8 mouse cellular contexts compared by ENCODE assay signal in genomic region chr9:64810822-64811537, GRCm38 (mm10). TPM values are rescaled to one million over a fixed set of nuclear protein-coding genes. Genes with fewer than 3 reads are reported as not detected.
DNase-seq lines count a peak whose midpoint lies in the region; ATAC-seq and TF ChIP-seq lines count a peak whose summit lies in the region.

Gene Dennd4a, plus strand, starts transcription at chr9:64811340.

- peak; percentile 98 for DNase-seq in CH12.LX (ENCODE audit: extremely low read depth)
- DNase-seq in c-Kit-positive CD71-positive TER-119-negative erythroid progenitor cells, embryonic 14.5 days (ENCODE audit: low read depth): peak; percentile 96
- DNase-seq in forebrain, embryonic 11.5 days (ENCODE audit: low spot score): peak; percentile 99
- peak; percentile 98 for DNase-seq in kidney, postnatal 36 days
- peak; percentile 98 for DNase-seq in telencephalon, adult 2 months (ENCODE audit: low read depth, low spot score)

- TF ChIP-seq RAD21 in CH12.LX (IDR thresholded peaks at IDR 0.05; ENCODE audit: low read depth, low read length): no peak; the same call in 1 of the 2 replicates

- peaks cover 10 to 69% of the 10 kb centered on the region in 2 experiments for H3K4me1 ChIP-seq in CH12.LX (ENCODE audit: control insufficient read depth in 1 of 2, insufficient read depth in 2 of 2)
- peaks cover 3% of the 10 kb centered on the region; the same call in 1 of the 2 replicates for H3K4me1 ChIP-seq in forebrain, embryonic 11.5 days (replicated peaks; ENCODE audit: control insufficient read depth, insufficient read depth, low read length)
- H3K4me1 ChIP-seq in heart, embryonic 16.5 days (ENCODE audit: control insufficient read depth, insufficient read depth, low read length): 0 out of 2 replicates have a peak, but pooled peaks cover 2% of the 10 kb centered on the region
- peaks cover 71% of the 10 kb centered on the region for H3K4me1 ChIP-seq in liver, embryonic 15.5 days (replicated peaks)
- peaks cover 9% of the 10 kb centered on the region; the same call in 1 of the 2 replicates for H3K4me1 ChIP-seq in neural tube, embryonic 12.5 days

- no peak for TF ChIP-seq CTCF in CH12.LX (conservative IDR thresholded peaks at IDR 0.05 in 1 of 2, IDR thresholded peaks at IDR 0.05 in 1 of 2; ENCODE audit: low read depth in 2 of 2, low read length in 2 of 2)

- H3K9ac ChIP-seq in CH12.LX (ENCODE audit: insufficient read depth, low read depth): peak within 1 kb of the TSS; percentile 91
- peak within 1 kb of the TSS; percentile 72 for H3K9ac ChIP-seq in forebrain, embryonic 11.5 days (ENCODE audit: low read length)
- peak within 1 kb of the TSS; percentile 80 for H3K9ac ChIP-seq in heart, embryonic 16.5 days (ENCODE audit: low read length)
- H3K9ac ChIP-seq in liver, embryonic 15.5 days: peak within 1 kb of the TSS; percentile 96
- H3K9ac ChIP-seq in neural tube, embryonic 12.5 days: peak within 1 kb of the TSS; percentile 87

- TF ChIP-seq POLR2A in CH12.LX (IDR thresholded peaks at IDR 0.05; ENCODE audit: low read depth, low read length): peak; percentile 74

- peak within 1 kb of the TSS; percentile 84 to 92 (median 86) for H3K4me3 ChIP-seq in CH12.LX (replicated peaks in 1 of 3; ENCODE audit: low read depth in 2 of 3, low read length in 2 of 3, poor library complexity in 1 of 3)
- peak within 1 kb of the TSS; percentile 78 for H3K4me3 ChIP-seq in forebrain, embryonic 11.5 days (ENCODE audit: low read depth, low read length)
- peak within 1 kb of the TSS; percentile 87 for H3K4me3 ChIP-seq in heart, embryonic 16.5 days (ENCODE audit: low read length)
- peak within 1 kb of the TSS; percentile 93 for H3K4me3 ChIP-seq in liver, embryonic 15.5 days (replicated peaks)
- peak within 1 kb of the TSS; percentile 81 for H3K4me3 ChIP-seq in neural tube, embryonic 12.5 days

- peak; percentile 95 for ATAC-seq in forebrain, embryonic 11.5 days (replicated peaks; ENCODE audit: low FRiP score)
- ATAC-seq in heart, embryonic 16.5 days (replicated peaks; ENCODE audit: extremely low read depth, insufficient read depth, low FRiP score): peak; percentile 99
- ATAC-seq in liver, embryonic 15.5 days (ENCODE audit: insufficient read depth): peak; percentile 88
- peak; percentile 97 for ATAC-seq in neural tube, embryonic 12.5 days (ENCODE audit: low FRiP score, low read depth)

- H3K4me2 ChIP-seq in CH12.LX (ENCODE audit: insufficient read depth, low read depth, poor library complexity, severe bottlenecking): peak within 1 kb of the TSS; percentile 71
- H3K4me2 ChIP-seq in forebrain, embryonic 11.5 days (ENCODE audit: low read depth, low read length, severe bottlenecking): peak within 1 kb of the TSS; percentile 64
- H3K4me2 ChIP-seq in heart, embryonic 16.5 days (ENCODE audit: low read depth, low read length): peak within 1 kb of the TSS; percentile 81
- peak within 1 kb of the TSS; percentile 85 for H3K4me2 ChIP-seq in liver, embryonic 15.5 days
- H3K4me2 ChIP-seq in neural tube, embryonic 12.5 days (replicated peaks): peak within 1 kb of the TSS; percentile 81

- WGBS in forebrain, embryonic 11.5 days: under 1% methylated on average over 49 of the region's 51 CpGs
- under 1% methylated on average over 50 of the region's 51 CpGs for WGBS in heart, embryonic 16.5 days
- under 1% methylated on average over 51 of the region's 51 CpGs for WGBS in liver, embryonic 15.5 days (ENCODE audit: insufficient replicate concordance)
- under 1% methylated on average over 51 of the region's 51 CpGs for WGBS in neural tube, embryonic 12.5 days

- no peaks in the 10 kb centered on the region for H3K27me3 ChIP-seq in CH12.LX (replicated peaks)
- no peaks in the 10 kb centered on the region for H3K27me3 ChIP-seq in forebrain, embryonic 11.5 days (ENCODE audit: control insufficient read depth, insufficient read depth, low read length)
- H3K27me3 ChIP-seq in heart, embryonic 16.5 days (ENCODE audit: control insufficient read depth, insufficient read depth, low read length): no peaks in the 10 kb centered on the region
- H3K27me3 ChIP-seq in liver, embryonic 15.5 days: no peaks in the 10 kb centered on the region
- no peaks in the 10 kb centered on the region for H3K27me3 ChIP-seq in neural tube, embryonic 12.5 days (replicated peaks)

- peak within 1 kb of the TSS; percentile 94 for H3K27ac ChIP-seq in CH12.LX (ENCODE audit: insufficient read depth, low read depth)
- H3K27ac ChIP-seq in forebrain, embryonic 11.5 days (ENCODE audit: low read depth, low read length): peak within 1 kb of the TSS; percentile 88
- peak within 1 kb of the TSS; percentile 88 for H3K27ac ChIP-seq in heart, embryonic 16.5 days (ENCODE audit: low read length)
- peak within 1 kb of the TSS; percentile 98 for H3K27ac ChIP-seq in liver, embryonic 15.5 days (replicated peaks)
- H3K27ac ChIP-seq in neural tube, embryonic 12.5 days: peak within 1 kb of the TSS; percentile 95

- dilution Hi-C loops in CH12.LX (cut with MboI; ENCODE audit: extremely low pct_ligation_motif_present, extremely low pct_unique_long_range_greater_than_20kb, low sequenced_read_pairs): no loop called here

- no peaks in the 10 kb centered on the region for H3K9me3 ChIP-seq in CH12.LX (replicated peaks; ENCODE audit: low read length)
- H3K9me3 ChIP-seq in forebrain, embryonic 11.5 days (ENCODE audit: control insufficient read depth, low read length): no peaks in the 10 kb centered on the region
- no peaks in the 10 kb centered on the region for H3K9me3 ChIP-seq in heart, embryonic 16.5 days (replicated peaks; ENCODE audit: control insufficient read depth, low read length)
- no peaks in the 10 kb centered on the region for H3K9me3 ChIP-seq in liver, embryonic 15.5 days (replicated peaks)
- H3K9me3 ChIP-seq in neural tube, embryonic 12.5 days: no peaks in the 10 kb centered on the region

- in situ Hi-C loops in CH12.LX (cut with MboI; ENCODE audit: low pct_ligation_motif_present, low pct_unique_long_range_greater_than_20kb, low sequenced_read_pairs): no loop called here

- TF ChIP-seq EP300 in CH12.LX (IDR thresholded peaks at IDR 0.05; ENCODE audit: low read length): peak; percentile 54; the same call in 1 of the 2 replicates

- peaks cover 44% of the 10 kb centered on the region for H3K79me2 ChIP-seq in CH12.LX (replicated peaks; ENCODE audit: control insufficient read depth, extremely low read depth, insufficient read depth, poor library complexity, severe bottlenecking)

- H3K36me3 ChIP-seq in CH12.LX (replicated peaks in 1 of 2; ENCODE audit: control insufficient read depth in 1 of 2, insufficient read depth in 1 of 2, low read length in 1 of 2): peaks cover 0 to 19% of the 10 kb centered on the region in 2 experiments
- H3K36me3 ChIP-seq in forebrain, embryonic 11.5 days (ENCODE audit: control insufficient read depth, insufficient read depth, low read length): no peaks in the 10 kb centered on the region
- no peaks in the 10 kb centered on the region for H3K36me3 ChIP-seq in heart, embryonic 16.5 days (ENCODE audit: control insufficient read depth, insufficient read depth)
- peaks cover 14% of the 10 kb centered on the region for H3K36me3 ChIP-seq in liver, embryonic 15.5 days (replicated peaks)
- H3K36me3 ChIP-seq in neural tube, embryonic 12.5 days: no peaks in the 10 kb centered on the region

TF ChIP-seq in CH12.LX, 34 proteins besides CTCF, POLR2A, EP300 and RAD21 (continues in another document):
- TF ChIP-seq CHD1 (IDR thresholded peaks at IDR 0.05; ENCODE audit: low read depth, low read length) (no peak), CHD2 (IDR thresholded peaks at IDR 0.05; ENCODE audit: low read length) (peak; percentile 82), MAX (IDR thresholded peaks at IDR 0.05; ENCODE audit: low read length) (peak; percentile 29; the same call in 1 of the 2 replicates), ETS1 (conservative IDR thresholded peaks at IDR 0.05; ENCODE audit: low read depth, low read length) (peak; percentile 86), GABPA (IDR thresholded peaks at IDR 0.05; ENCODE audit: insufficient replicate concordance, low read depth, low read length) (no peak), JUND (conservative IDR thresholded peaks at IDR 0.05; ENCODE audit: low read depth, low read length) (no peak), MXI1 (IDR thresholded peaks at IDR 0.05; ENCODE audit: low read depth, low read length) (peak; percentile 84; the same call in 1 of the 2 replicates), USF2 (conservative IDR thresholded peaks at IDR 0.05; ENCODE audit: low read depth, low read length) (no peak), POLR2AphosphoS2 (IDR thresholded peaks at IDR 0.05; ENCODE audit: low read depth, low read length) (peak; percentile 52; the same call in 1 of the 2 replicates), HCFC1 (IDR thresholded peaks at IDR 0.05; ENCODE audit: low read depth, low read length) (peak; percentile 53), SIN3A (IDR thresholded peaks at IDR 0.05; ENCODE audit: low read length) (peak; percentile 54), ZMIZ1 (IDR thresholded peaks at IDR 0.05; ENCODE audit: low read depth, low read length) (peak; percentile 85), MEF2A (IDR thresholded peaks at IDR 0.05; ENCODE audit: borderline replicate concordance, low read depth, low read length) (peak; percentile 80), TBP (conservative IDR thresholded peaks at IDR 0.05; ENCODE audit: low read depth, low read length) (peak; percentile 66; the same call in 1 of the 2 replicates), KAT2A (IDR thresholded peaks at IDR 0.05; ENCODE audit: insufficient replicate concordance, low read length) (0 out of 2 replicates have a peak, but pooled peaks have one; percentile 23), RCOR1 (conservative IDR thresholded peaks at IDR 0.05; ENCODE audit: low read depth, low read length) (0 out of 2 replicates have a peak, but pooled peaks have one; percentile 24), NELFE (IDR thresholded peaks at IDR 0.05; ENCODE audit: low read depth, low read length) (peak; percentile 54), BHLHE40 (IDR thresholded peaks at IDR 0.05; ENCODE audit: low read depth, low read length) (peak; percentile 86), USF1 (IDR thresholded peaks at IDR 0.05; ENCODE audit: low read depth, low read length) (no peak), ELF1 (IDR thresholded peaks at IDR 0.05; ENCODE audit: low read depth, low read length) (peak; percentile 61), PAX5 (IDR thresholded peaks at IDR 0.05; ENCODE audit: low read length) (no peak), IRF4 (IDR thresholded peaks at IDR 0.05; ENCODE audit: low read depth, low read length) (peak; percentile 83)

RNA-seq across cellular contexts. Expression of gene Dennd4a, which starts in this region (rescaled TPM):
- total RNA-seq in CH12.LX (2012; rRNA removed) (24.0 and 37.1 TPM in 2 replicates), CH12.LX (2014; rRNA removed) (18.3 and 22.6 TPM in 2 replicates)
- polyA plus RNA-seq in CH12.LX (2012; ENCODE audit: insufficient read length, low read depth): 35.8 and 41.1 TPM in 2 replicates
- 9.8 and 10.7 TPM in 2 replicates for polyA plus RNA-seq in forebrain, embryonic 11.5 days (2014; fragmentation: Nextera tagmentation; extraction: Ambion mirVana)
- polyA plus RNA-seq in heart, embryonic 16.5 days (2015; fragmentation: Nextera tagmentation; extraction: Ambion mirVana): 5.4 and 6.0 TPM in 2 replicates
- polyA plus RNA-seq in liver, embryonic 15.5 days (2015; fragmentation: Nextera tagmentation; extraction: Ambion mirVana): 34.2 and 41.6 TPM in 2 replicates
- polyA plus RNA-seq in neural tube, embryonic 12.5 days (2016; fragmentation: Nextera tagmentation; extraction: Ambion mirVana): 10.6 and 11.0 TPM in 2 replicates

Comparison
In these comparisons a context has a peak if more than half of its experiments do, and no peak if none do; other contexts are left out.
1. Peak in every context shown above with its lines: DNase-seq, ATAC-seq, H3K4me3 ChIP-seq and H3K27ac ChIP-seq.